Mouse (Mus musculus) heart, embryonic 16.5 days (tissue): ENCODE data around the gene Wwox. TPM values are rescaled to one million over a fixed set of nuclear protein-coding genes. Genes with fewer than 3 reads are reported as not detected.

ENCODE experiments used
- ATAC-seq: fragments of 200-750 bp; cut with Nextera tagmentation; replicated peaks from 2 replicates; pipeline ENCODE4 v1.8.0; 2017; ENCODE audit warnings: moderate number of reproducible peaks; ENCODE audit not compliant: insufficient read depth, low FRiP score; ENCODE audit errors: extremely low read depth
- H3K27ac ChIP-seq: fragments of 300-500 bp; sonication (generic); 2 replicates; pipeline ENCODE4 v1.5.1; 2014; ENCODE audit warnings: mild to moderate bottlenecking, low read length, control low read depth, moderate library complexity
- H3K27me3 ChIP-seq: fragments of 300-500 bp; sonication (generic); 2 replicates; pipeline ENCODE4 v1.6.1; 2014; ENCODE audit warnings: low read length, mixed read lengths; ENCODE audit not compliant: control insufficient read depth, insufficient read depth
- H3K36me3 ChIP-seq: fragments of 300-500 bp; sonication (generic); 2 replicates; pipeline ENCODE4 v1.6.1; 2014; ENCODE audit not compliant: control insufficient read depth, insufficient read depth
- H3K4me1 ChIP-seq: fragments of 300-500 bp; sonication (generic); 2 replicates; pipeline ENCODE4 v1.6.1; 2014; ENCODE audit warnings: low read length, mixed read lengths; ENCODE audit not compliant: control insufficient read depth, insufficient read depth
- H3K4me2 ChIP-seq: fragments of 300-500 bp; sonication (generic); 2 replicates; pipeline ENCODE4 v1.6.1; 2014; ENCODE audit warnings: low read depth, mild to moderate bottlenecking, control low read depth, low read length
- H3K4me3 ChIP-seq: fragments of 300-500 bp; sonication (generic); 2 replicates; pipeline ENCODE4 v1.5.1; 2014; ENCODE audit warnings: mild to moderate bottlenecking, control low read depth, low read length
- H3K9ac ChIP-seq: fragments of 300-500 bp; sonication (generic); 2 replicates; pipeline ENCODE4 v1.6.1; 2014; ENCODE audit warnings: low read length, control low read depth
- H3K9me3 ChIP-seq: fragments of 300-500 bp; sonication (generic); replicated peaks from 2 replicates; pipeline ENCODE4 v1.6.1; 2016; ENCODE audit warnings: low read length; ENCODE audit not compliant: control insufficient read depth
- WGBS: fragments of 180-500 bp; shearing (Covaris S2); extraction: QIAGEN DNeasy Blood & Tissue Kit; methylation state at CpG from one replicate; pipeline ENCODE4 v1.1.7; 2014; 5-methylcytosine and 5-hydroxymethylcytosine counted together
- polyA plus RNA-seq: library from polyadenylated mRNA; unstranded; fragments of >200 nt; fragmentation: Nextera tagmentation; extraction: Ambion mirVana; gene quantifications from 2 replicates; pipeline ENCODE4 v1.2.1, GENCODE M21; 2015

Wwox gene
- polyA plus RNA-seq, 1 experiment from 2014 or later, result 12.8 TPM

- no peak for ATAC-seq
- WGBS, result 79% methylated on average over 16 of the region's 16 CpGs
- no peak overlapping the region for H3K27ac ChIP-seq
These were observed 129.2 kb downstream of the Wwox start for GRCm38 (mm10) chr8:114568531-114569166.

GRCm38 (mm10) chr8:114573014-114573746 is 133.7 kb downstream of the Wwox start:
- H3K36me3 ChIP-seq, result no peaks in the 10 kb centered on the region
- no peak for ATAC-seq
- H3K4me3 ChIP-seq, result no peak overlapping the region
- no peak overlapping the region for H3K27ac ChIP-seq
- no peaks in the 10 kb centered on the region for H3K4me1 ChIP-seq
- H3K9me3 ChIP-seq, result peaks cover 3% of the 10 kb centered on the region; the same call in 1 of the 2 replicates
- no peaks in the 10 kb centered on the region for H3K27me3 ChIP-seq
- WGBS, result 68% methylated on average over 4 of the region's 4 CpGs
- H3K4me2 ChIP-seq, result no peak overlapping the region
- H3K9ac ChIP-seq, result no peak overlapping the region

More at GRCm38 (mm10) chr8:114568531-114569166, 129.2 kb downstream of the Wwox start:
- Histone ChIP-seq H3K4me1 (no peaks in the 10 kb centered on the region), H3K4me2 (no peak overlapping the region), H3K9me3 (peaks cover 3% of the 10 kb centered on the region; the same call in 1 of the 2 replicates), H3K9ac (no peak overlapping the region), H3K27me3 (no peaks in the 10 kb centered on the region), H3K36me3 (no peaks in the 10 kb centered on the region), H3K4me3 (no peak overlapping the region)

GRCm38 (mm10) chr8:114573747-114574093 is 134.3 kb downstream of the Wwox start:
- Histone ChIP-seq H3K4me3 (no peak overlapping the region), H3K36me3 (no peaks in the 10 kb centered on the region), H3K9ac (no peak overlapping the region), H3K27ac (no peak overlapping the region), H3K9me3 (peaks cover 3% of the 10 kb centered on the region; the same call in 1 of the 2 replicates), H3K4me1 (no peaks in the 10 kb centered on the region), H3K27me3 (no peaks in the 10 kb centered on the region), H3K4me2 (no peak overlapping the region)
- ATAC-seq, result no peak
- 75% methylated on average over 8 of the region's 8 CpGs for WGBS

GRCm38 (mm10) chr8:114579292-114579691 is 139.8 kb downstream of the Wwox start:
- peaks cover 3% of the 10 kb centered on the region; the same call in 1 of the 2 replicates for H3K9me3 ChIP-seq
- no peak for ATAC-seq
- WGBS, result 85% methylated on average over 10 of the region's 10 CpGs

GRCm38 (mm10) chr8:114580684-114581083 is 141.2 kb downstream of the Wwox start:
- Histone ChIP-seq H3K9me3 (peaks cover 3% of the 10 kb centered on the region; the same call in 1 of the 2 replicates), H3K4me1 (no peaks in the 10 kb centered on the region), H3K9ac (no peak overlapping the region), H3K36me3 (no peaks in the 10 kb centered on the region), H3K4me2 (no peak overlapping the region), H3K4me3 (no peak overlapping the region), H3K27ac (no peak overlapping the region), H3K27me3 (no peaks in the 10 kb centered on the region)
- WGBS, result 80% methylated on average over 1 of the region's 1 CpGs
- ATAC-seq, result no peak

More at GRCm38 (mm10) chr8:114579292-114579691, 139.8 kb downstream of the Wwox start:
- no peak overlapping the region for H3K4me3 ChIP-seq
- H3K36me3 ChIP-seq, result no peaks in the 10 kb centered on the region
- no peaks in the 10 kb centered on the region for H3K27me3 ChIP-seq
- no peak overlapping the region for H3K4me2 ChIP-seq
- no peaks in the 10 kb centered on the region for H3K4me1 ChIP-seq
- no peak overlapping the region for H3K9ac ChIP-seq
- H3K27ac ChIP-seq, result no peak overlapping the region

- H3K9me3 ChIP-seq, result no peaks in the 10 kb centered on the region
- no peak overlapping the region for H3K27ac ChIP-seq
- WGBS, result 84% methylated on average over 12 of the region's 12 CpGs
- H3K27me3 ChIP-seq, result no peaks in the 10 kb centered on the region
- H3K4me3 ChIP-seq, result no peak overlapping the region
- H3K4me2 ChIP-seq, result no peak overlapping the region
- no peak for ATAC-seq
- no peaks in the 10 kb centered on the region for H3K36me3 ChIP-seq
- H3K9ac ChIP-seq, result no peak overlapping the region
- H3K4me1 ChIP-seq, result no peaks in the 10 kb centered on the region
These were observed 150.9 kb downstream of the Wwox start for GRCm38 (mm10) chr8:114590336-114590867.

GRCm38 (mm10) chr8:114591296-114592280 is 152.1 kb downstream of the Wwox start:
- peaks cover 7% of the 10 kb centered on the region; the same call in 1 of the 2 replicates for H3K9me3 ChIP-seq
- no peak overlapping the region for H3K9ac ChIP-seq
- no peak for ATAC-seq
- H3K4me1 ChIP-seq, result no peaks in the 10 kb centered on the region
- no peaks in the 10 kb centered on the region for H3K27me3 ChIP-seq
- H3K36me3 ChIP-seq, result no peaks in the 10 kb centered on the region
- H3K27ac ChIP-seq, result no peak overlapping the region
- H3K4me3 ChIP-seq, result no peak overlapping the region
- 63% methylated on average over 26 of the region's 26 CpGs for whole genome bisulfite sequencing
- no peak overlapping the region for H3K4me2 ChIP-seq

- Histone ChIP-seq H3K9me3 (peaks cover 7% of the 10 kb centered on the region; the same call in 1 of the 2 replicates), H3K27ac (no peak overlapping the region), H3K4me3 (no peak overlapping the region), H3K4me2 (no peak overlapping the region), H3K27me3 (no peaks in the 10 kb centered on the region), H3K36me3 (no peaks in the 10 kb centered on the region), H3K4me1 (no peaks in the 10 kb centered on the region), H3K9ac (no peak overlapping the region)
- ATAC-seq, result no peak
- WGBS, result 73% methylated on average over 19 of the region's 19 CpGs
These were observed 154.1 kb downstream of the Wwox start for GRCm38 (mm10) chr8:114593424-114594157.
